Mouse (Mus musculus): ENCODE results near the gene Siah1a.

- no peak for TF ChIP-seq CTCF (IDR thresholded peaks at IDR 0.05; ENCODE audit: insufficient read depth, low read depth, low read length)
- no peak for TF ChIP-seq POLR2A (IDR thresholded peaks at IDR 0.05; ENCODE audit: insufficient read depth, low read depth, low read length)
Observed at GRCm38 (mm10) chr8:86702453-86702852, 43.3 kb downstream of the Siah1a start.
